Mouse (Mus musculus) liver, postnatal 0 days (tissue): ENCODE data around the gene Epb41.

Experiments
- CTCF ChIP-seq: sonication (generic); IDR thresholded peaks from 2 replicates; pipeline ENCODE4 v1.5.1; 2016; ENCODE audit warnings: antibody characterized with exemption, low read depth
- EP300 ChIP-seq: IDR thresholded peaks from 2 replicates; pipeline ENCODE4 v1.6.1; 2016; ENCODE audit warnings: antibody characterized with exemption, low read depth, mild to moderate bottlenecking

DNA sequence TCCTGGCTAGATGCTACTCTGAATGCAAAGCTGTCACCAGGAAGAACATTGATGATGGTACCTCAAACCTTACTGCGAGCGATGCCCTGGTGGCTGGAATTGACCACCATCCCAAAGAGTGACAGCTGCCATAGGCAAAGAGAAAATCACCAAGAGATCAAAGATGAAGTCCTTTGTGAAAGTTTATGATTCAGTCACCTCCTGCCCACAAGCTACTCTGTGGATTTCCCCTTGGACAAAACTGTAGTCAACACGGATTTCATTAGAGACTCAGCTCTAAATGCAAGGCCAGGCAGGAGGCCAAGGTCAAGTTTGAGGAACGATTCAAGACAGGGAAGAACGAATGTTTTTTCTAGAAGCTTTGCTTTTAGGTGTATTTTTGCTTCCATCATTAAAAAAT lies 18.8 kb upstream of the Epb41 start:
- TF ChIP-seq CTCF (no peak), EP300 (no peak)
